Mouse (Mus musculus): ENCODE data around the gene Rrm2. TPM values are rescaled to one million over a fixed set of nuclear protein-coding genes. Genes with fewer than 3 reads are reported as not detected.

The Rrm2 gene
- polyA plus RNA-seq, 2 experiments from 2014 or later, result 134 to 174 TPM

- ATAC-seq, result no peak
Measured at GRCm38 (mm10) chr12:24750521-24750920, 42.5 kb downstream of the Rrm2 start.

GRCm38 (mm10) chr12:24753680-24754079 is 45.6 kb downstream of the Rrm2 start:
- no peak for ATAC-seq

DNA sequence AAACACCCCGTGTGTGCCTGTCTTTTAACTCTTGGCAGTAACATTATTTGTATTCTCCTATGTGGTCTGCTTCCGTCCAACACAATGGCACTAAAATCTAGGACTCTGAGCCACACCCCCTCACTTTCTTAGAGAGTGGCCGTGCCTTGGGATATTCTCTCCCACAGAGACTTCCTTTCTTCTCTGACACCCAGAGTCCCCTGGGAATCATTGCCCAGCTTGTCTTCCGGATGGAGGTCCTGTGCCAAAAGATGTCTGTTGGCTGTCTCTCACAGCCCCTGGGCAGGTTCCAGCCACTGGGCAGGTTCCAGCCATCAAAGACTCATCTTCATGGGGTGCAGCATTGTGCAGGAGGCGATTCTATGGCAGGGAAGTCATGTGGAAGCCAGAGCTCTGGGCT is 46.7 kb downstream of the Rrm2 start:
- no peak for ATAC-seq

DNA sequence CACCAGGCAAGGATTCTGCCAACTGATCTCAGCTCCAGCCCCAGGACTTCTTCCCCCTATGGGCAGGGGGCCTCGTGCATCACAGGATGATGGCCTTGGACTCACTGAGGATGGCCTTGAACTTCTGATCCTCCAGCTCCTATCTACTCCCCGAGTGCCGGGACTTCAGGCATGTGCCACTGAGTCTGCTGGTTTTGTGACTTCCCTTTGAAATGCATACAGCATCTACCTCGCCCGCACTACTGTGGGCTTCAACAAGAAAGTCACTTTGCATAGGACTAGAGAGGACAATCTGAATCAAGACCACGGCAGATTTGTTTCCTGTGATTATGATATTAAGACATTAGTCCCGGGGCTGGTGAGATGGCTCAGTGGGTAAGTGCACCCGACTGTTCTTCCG is 47.4 kb downstream of the Rrm2 start:
- ATAC-seq, result no peak

DNA sequence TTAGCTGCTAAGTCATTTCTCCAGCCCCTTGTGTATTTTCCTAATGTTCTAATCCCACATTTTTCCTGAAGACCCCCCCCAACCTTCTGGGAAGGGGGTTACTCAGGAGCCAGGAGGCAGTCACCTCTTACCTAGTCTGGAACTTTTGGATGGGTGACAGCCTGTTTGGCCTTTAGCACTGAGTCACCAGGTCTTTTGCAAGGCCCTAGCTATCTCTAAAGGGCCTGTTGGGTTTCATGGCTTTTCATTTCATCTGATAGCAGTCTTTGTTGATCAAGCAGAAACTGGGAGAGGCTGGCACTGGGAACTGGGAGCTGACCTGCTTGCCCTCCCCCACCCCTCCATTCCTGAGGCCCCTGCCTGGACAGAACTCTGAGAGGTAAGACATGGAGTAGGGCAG is 49.3 kb downstream of the Rrm2 start:
- no peak for ATAC-seq

GRCm38 (mm10) chr12:24758374-24758773 is 50.3 kb downstream of the Rrm2 start:
- no peak for ATAC-seq

- no peak for ATAC-seq
Measured at GRCm38 (mm10) chr12:24762253-24762652, 54.2 kb downstream of the Rrm2 start.

Other genes starting within 250 kb of the Rrm2 start
- 10 to 100 TPM; 66.2 to 68.5 TPM for gene Taf1b, start 209.9 kb upstream of the Rrm2 start, polyA plus RNA-seq (2017; shearing (Covaris generic))
- gene Grhl1, start 136.0 kb upstream of the Rrm2 start, polyA plus RNA-seq (2017; shearing (Covaris generic)), result 1 to 10 TPM; 4.5 to 4.6 TPM
- 1 to 10 TPM; 2.0 to 2.1 TPM for gene Klf11, start 57.0 kb upstream of the Rrm2 start, polyA plus RNA-seq (2017; shearing (Covaris generic))
- under 1 TPM in 1 of 2 experiments, not detected in 1; 0.60 TPM for gene Cys1, start 26.4 kb upstream of the Rrm2 start, polyA plus RNA-seq (2017; shearing (Covaris generic))
- gene Mboat2, start 122.6 kb downstream of the Rrm2 start, polyA plus RNA-seq (2017; shearing (Covaris generic)), result under 1 TPM in 1 of 2 experiments, not detected in 1; 0.27 TPM

Measured in activated CD4-positive, CD25-positive, alpha-beta regulatory T cell, adult 4 months (primary cell).